Mouse (Mus musculus) adrenal gland (tissue): Measurements from ENCODE around the gene Dnah2.

Experiments
- intact Hi-C: fragments of 180-260 bp; cut with DNase I; formaldehyde crosslinking; loops from one replicate; pipeline ENCODE4 v1.15.1; 2025

Gene Dnah2

GRCm38 (mm10) chr11:69476802-69477201, 72.1 kb downstream of the Dnah2 start:
- intact Hi-C loops: no loop called here

GRCm38 (mm10) chr11:69474737-69475136, 74.2 kb downstream of the Dnah2 start:
- intact Hi-C loops: no loop called here

GRCm38 (mm10) chr11:69472687-69473086, 76.2 kb downstream of the Dnah2 start:
- intact Hi-C loops: no loop called here

- intact Hi-C loops: no loop called here
Measured at GRCm38 (mm10) chr11:69471491-69471890, 77.4 kb downstream of the Dnah2 start.

GRCm38 (mm10) chr11:69469301-69469700, 79.6 kb downstream of the Dnah2 start:
- intact Hi-C loops: no loop called here

- intact Hi-C loops: no loop called here
Measured at GRCm38 (mm10) chr11:69463996-69464395, 84.9 kb downstream of the Dnah2 start.

- intact Hi-C loops: no loop called here
Measured at GRCm38 (mm10) chr11:69461568-69461967, 87.3 kb downstream of the Dnah2 start.

GRCm38 (mm10) chr11:69459883-69460282, 89.0 kb downstream of the Dnah2 start:
- intact Hi-C loops: no loop called here

- intact Hi-C loops: no loop called here
Measured at GRCm38 (mm10) chr11:69457006-69457579, 91.8 kb downstream of the Dnah2 start.

GRCm38 (mm10) chr11:69452114-69452867, 96.6 kb downstream of the Dnah2 start:
- intact Hi-C loops: no loop called here

GRCm38 (mm10) chr11:69447299-69447698, 101.6 kb downstream of the Dnah2 start:
- intact Hi-C loops: no loop called here

- intact Hi-C loops: no loop called here
Measured at GRCm38 (mm10) chr11:69443328-69443727, 105.6 kb downstream of the Dnah2 start.

- intact Hi-C loops: no loop called here
Measured at GRCm38 (mm10) chr11:69437291-69437690, 111.6 kb downstream of the Dnah2 start.

GRCm38 (mm10) chr11:69433189-69433588, 115.7 kb downstream of the Dnah2 start:
- intact Hi-C loops: loop anchor here (2.0 to 5.0 kb wide), 3 partner anchors 32 to 166 kb away; no protein-coding TSS in a partner anchor

GRCm38 (mm10) chr11:69432640-69432982, 116.3 kb downstream of the Dnah2 start:
- intact Hi-C loops: loop anchor here (2.0 to 5.0 kb wide), 3 partner anchors 32 to 165 kb away; no protein-coding TSS in a partner anchor

- intact Hi-C loops: loop anchor here (2.0 to 5.0 kb wide), 3 partner anchors 31 to 165 kb away; no protein-coding TSS in a partner anchor
Measured at GRCm38 (mm10) chr11:69431829-69432639, 116.9 kb downstream of the Dnah2 start.

GRCm38 (mm10) chr11:69430631-69431030, 118.3 kb downstream of the Dnah2 start:
- intact Hi-C loops: loop anchor here (5.0 kb wide), 1 partner anchor 163 kb away; no protein-coding TSS in a partner anchor

- intact Hi-C loops: no loop called here
Measured at GRCm38 (mm10) chr11:69429313-69429712, 119.6 kb downstream of the Dnah2 start.

- intact Hi-C loops: no loop called here
Measured at GRCm38 (mm10) chr11:69428751-69429150, 120.2 kb downstream of the Dnah2 start.

- intact Hi-C loops: no loop called here
Measured at GRCm38 (mm10) chr11:69426246-69426645, 122.7 kb downstream of the Dnah2 start.

- intact Hi-C loops: no loop called here
Measured at GRCm38 (mm10) chr11:69423885-69424284, 125.0 kb downstream of the Dnah2 start.

- intact Hi-C loops: no loop called here
Measured at GRCm38 (mm10) chr11:69422842-69423241, 126.1 kb downstream of the Dnah2 start.
